Mouse (Mus musculus) kidney, postnatal 10 days (tissue): ENCODE data around the gene Dpf3.

Experiments used
- DNase-seq: peaks from one replicate; pipeline ENCODE4 v3.0.0; 2021; ENCODE audit warnings: mixed read lengths

Dpf3 gene

GRCm38 (mm10) chr12:83411721-83412521 lies 75.6 kb downstream of the Dpf3 start:
- no peak for DNase-seq

- no peak for DNase-seq
Measured at GRCm38 (mm10) chr12:83411032-83411431, 76.5 kb downstream of the Dpf3 start.

GRCm38 (mm10) chr12:83405374-83406125 lies 82.0 kb downstream of the Dpf3 start:
- no peak for DNase-seq

- no peak for DNase-seq
Measured at GRCm38 (mm10) chr12:83402270-83402669, 85.2 kb downstream of the Dpf3 start.

GRCm38 (mm10) chr12:83392011-83392410 lies 95.5 kb downstream of the Dpf3 start:
- no peak for DNase-seq

GRCm38 (mm10) chr12:83387554-83387953 lies 100.0 kb downstream of the Dpf3 start:
- no peak for DNase-seq

- no peak for DNase-seq
Measured at GRCm38 (mm10) chr12:83381072-83381471, 106.4 kb downstream of the Dpf3 start.

GRCm38 (mm10) chr12:83380016-83380415 lies 107.5 kb downstream of the Dpf3 start:
- no peak for DNase-seq

GRCm38 (mm10) chr12:83375015-83375831 lies 112.3 kb downstream of the Dpf3 start:
- no peak for DNase-seq

- no peak for DNase-seq
Measured at GRCm38 (mm10) chr12:83373081-83373480, 114.4 kb downstream of the Dpf3 start.

GRCm38 (mm10) chr12:83372290-83372689 lies 115.2 kb downstream of the Dpf3 start:
- no peak for DNase-seq

- DNase-seq = no peak
Measured at GRCm38 (mm10) chr12:83370221-83370620, 117.3 kb downstream of the Dpf3 start.

- DNase-seq = no peak
Measured at GRCm38 (mm10) chr12:83369416-83369815, 118.1 kb downstream of the Dpf3 start.

GRCm38 (mm10) chr12:83367486-83367885 lies 120.0 kb downstream of the Dpf3 start:
- DNase-seq = no peak

GRCm38 (mm10) chr12:83364771-83365170 lies 122.7 kb downstream of the Dpf3 start:
- no peak for DNase-seq

GRCm38 (mm10) chr12:83361801-83362200 lies 125.7 kb downstream of the Dpf3 start:
- DNase-seq = no peak

- peak; percentile 31 for DNase-seq
Measured at GRCm38 (mm10) chr12:83352640-83353039, 134.9 kb downstream of the Dpf3 start.

- no peak for DNase-seq
Measured at GRCm38 (mm10) chr12:83349736-83350135, 137.8 kb downstream of the Dpf3 start.

- DNase-seq = no peak
Measured at GRCm38 (mm10) chr12:83348246-83348645, 139.3 kb downstream of the Dpf3 start.

GRCm38 (mm10) chr12:83342875-83343185 lies 144.7 kb downstream of the Dpf3 start:
- DNase-seq = peak; percentile 74

- DNase-seq = peak; percentile 35
Measured at GRCm38 (mm10) chr12:83342035-83342874, 145.3 kb downstream of the Dpf3 start.

- DNase-seq = no peak
Measured at GRCm38 (mm10) chr12:83340960-83341359, 146.6 kb downstream of the Dpf3 start.
